Mouse (Mus musculus) neural tube, embryonic 11.5 days (tissue): ENCODE results near the gene Mrpl20. TPM values are rescaled to one million over a fixed set of nuclear protein-coding genes. Genes with fewer than 3 reads are reported as not detected.

Experiments used
- ATAC-seq: fragments of 200-750 bp; cut with Nextera tagmentation; 2 replicates; pipeline ENCODE4 v1.8.0; 2017; ENCODE audit warnings: moderate number of reproducible peaks, mild to moderate bottlenecking, moderate TSS enrichment, moderate library complexity; ENCODE audit not compliant: insufficient read depth, low FRiP score, low TSS enrichment
- DNase-seq: peaks from one replicate; pipeline ENCODE4 v3.0.0-alpha.2; 2015; ENCODE audit warnings: low spot score
- H3K27ac ChIP-seq: fragments of 300-500 bp; sonication (generic); 2 replicates; pipeline ENCODE4 v1.5.1; 2014; ENCODE audit warnings: low read depth, mild to moderate bottlenecking, low read length
- H3K27me3 ChIP-seq: fragments of 300-500 bp; sonication (generic); 2 replicates; pipeline ENCODE4 v1.6.1; 2014; ENCODE audit warnings: mild to moderate bottlenecking, low read length, mixed read lengths; ENCODE audit not compliant: control insufficient read depth, insufficient read depth
- H3K36me3 ChIP-seq: fragments of 300-500 bp; sonication (generic); 2 replicates; pipeline ENCODE4 v1.6.1; 2014; ENCODE audit warnings: mild to moderate bottlenecking, low read length, moderate library complexity, mixed read lengths; ENCODE audit not compliant: control insufficient read depth, insufficient read depth
- H3K4me1 ChIP-seq: fragments of 300-500 bp; sonication (generic); 2 replicates; pipeline ENCODE4 v1.6.1; 2014; ENCODE audit warnings: low read length, mixed read lengths; ENCODE audit not compliant: control insufficient read depth, insufficient read depth
- H3K4me2 ChIP-seq: fragments of 300-500 bp; sonication (generic); 2 replicates; pipeline ENCODE4 v1.6.1; 2014; ENCODE audit warnings: low read depth, mild to moderate bottlenecking, moderate library complexity
- H3K4me3 ChIP-seq: fragments of 300-500 bp; sonication (generic); 2 replicates; pipeline ENCODE4 v1.5.1; 2014; ENCODE audit warnings: low read depth, low read length
- H3K9ac ChIP-seq: fragments of 300-500 bp; sonication (generic); 2 replicates; pipeline ENCODE4 v1.6.1; 2014; ENCODE audit warnings: mild to moderate bottlenecking, low read length
- H3K9me3 ChIP-seq: fragments of 300-500 bp; sonication (generic); 2 replicates; pipeline ENCODE4 v1.6.1; 2016; ENCODE audit warnings: low read length; ENCODE audit not compliant: control insufficient read depth
- WGBS: fragments of 180-500 bp; shearing (Covaris S2); extraction: QIAGEN DNeasy Blood & Tissue Kit; methylation state at CpG from one replicate; pipeline ENCODE4 v1.1.7; 2014; 5-methylcytosine and 5-hydroxymethylcytosine counted together
- polyA plus RNA-seq: library from polyadenylated mRNA; unstranded; fragments of >200 nt; fragmentation: Nextera tagmentation; extraction: Ambion mirVana; gene quantifications from 2 replicates; pipeline ENCODE4 v1.2.1, GENCODE M21; 2014

The Mrpl20 gene
- polyA plus RNA-seq, 1 experiment from 2014 or later = 225 TPM

DNA sequence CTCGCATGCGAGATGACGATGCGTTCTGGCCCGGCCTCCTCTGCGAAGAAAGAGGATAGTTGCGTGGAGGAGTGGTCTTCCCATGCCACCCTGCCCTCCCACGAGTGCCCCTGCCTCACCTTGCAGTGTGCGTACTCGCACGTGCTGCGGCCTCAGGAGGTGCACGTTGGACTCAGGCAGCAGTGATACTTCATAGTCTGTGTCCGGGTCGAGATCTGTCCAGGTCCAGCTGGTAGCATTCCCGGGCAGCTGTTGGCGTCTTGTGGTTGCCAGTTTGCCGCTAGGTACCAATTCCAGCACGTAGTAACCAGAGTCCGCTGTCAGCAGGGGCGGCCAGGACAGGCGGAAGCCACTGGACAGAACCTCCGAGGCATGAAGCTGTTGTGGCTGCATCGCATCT lies 32.1 kb upstream of the Mrpl20 start:
- peak; percentile 10; the same call in 1 of the 2 replicates for ATAC-seq
- Histone ChIP-seq H3K36me3 (no peaks in the 10 kb centered on the region), H3K9me3 (no peaks in the 10 kb centered on the region), H3K27ac (no peak overlapping the region), H3K4me1 (peaks cover 6% of the 10 kb centered on the region), H3K4me3 (peak overlapping the region; percentile 50), H3K4me2 (peak overlapping the region; percentile 83), H3K9ac (peak overlapping the region; percentile 87), H3K27me3 (no peaks in the 10 kb centered on the region)
- 47% methylated on average over 24 of the region's 24 CpGs for WGBS
- DNase-seq = no peak

DNA sequence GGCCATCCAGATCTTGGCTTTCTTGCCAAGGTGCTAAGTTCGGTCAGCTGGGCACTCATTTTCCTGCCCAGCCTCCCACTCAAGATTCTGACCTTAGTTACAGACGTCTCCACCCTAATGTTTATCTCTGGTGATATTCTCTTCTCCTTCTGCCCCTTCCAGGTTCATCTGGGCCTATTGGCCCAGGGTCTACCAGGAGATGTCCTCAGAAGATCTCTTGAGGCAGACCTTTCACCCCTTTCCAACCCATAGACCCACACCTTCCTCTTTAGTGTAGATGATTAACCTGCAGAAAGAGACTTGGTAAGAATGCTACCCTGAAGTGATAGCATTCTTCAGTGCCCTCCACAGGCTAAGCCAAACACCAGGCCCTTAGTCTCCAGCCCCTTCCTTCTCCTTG lies 31.0 kb upstream of the Mrpl20 start:
- no peak for DNase-seq
- no peak for ATAC-seq
- H3K4me3 ChIP-seq = no peak overlapping the region
- H3K4me2 ChIP-seq = no peak overlapping the region
- H3K9ac ChIP-seq = no peak overlapping the region; the same call in 1 of the 2 replicates
- no peaks in the 10 kb centered on the region for H3K36me3 ChIP-seq
- H3K27me3 ChIP-seq = no peaks in the 10 kb centered on the region
- no peaks in the 10 kb centered on the region for H3K9me3 ChIP-seq
- peaks cover 6% of the 10 kb centered on the region for H3K4me1 ChIP-seq
- H3K27ac ChIP-seq = no peak overlapping the region
- WGBS = 83% methylated on average over 2 of the region's 2 CpGs

DNA sequence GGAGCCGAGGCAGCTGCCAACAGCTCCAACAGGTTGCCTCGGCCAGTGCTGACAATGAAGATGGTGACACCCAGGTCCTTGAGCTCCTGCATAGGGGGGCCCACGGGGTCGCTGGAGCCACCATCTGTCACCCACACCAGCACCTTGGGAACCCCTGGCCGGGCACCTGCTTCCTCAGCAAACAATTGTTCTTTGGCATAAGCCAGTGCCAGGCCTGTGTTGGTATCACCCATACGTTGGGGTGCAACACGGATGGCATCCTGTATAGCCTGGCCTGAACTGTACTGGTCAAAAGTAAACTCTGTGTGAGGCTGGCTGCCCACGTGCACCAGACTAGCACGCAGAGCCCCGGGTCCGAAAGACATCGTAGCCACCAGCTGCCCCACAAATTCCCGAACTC lies 29.9 kb upstream of the Mrpl20 start:
- ATAC-seq (no peak), DNase-seq (no peak)
- no peaks in the 10 kb centered on the region for H3K36me3 ChIP-seq
- H3K9ac ChIP-seq = no peak overlapping the region
- H3K4me1 ChIP-seq = peaks cover 6% of the 10 kb centered on the region
- H3K4me2 ChIP-seq = no peak overlapping the region
- 84% methylated on average over 13 of the region's 13 CpGs for WGBS
- H3K9me3 ChIP-seq = no peaks in the 10 kb centered on the region
- H3K27me3 ChIP-seq = no peaks in the 10 kb centered on the region
- H3K4me3 ChIP-seq = no peak overlapping the region
- H3K27ac ChIP-seq = no peak overlapping the region

DNA sequence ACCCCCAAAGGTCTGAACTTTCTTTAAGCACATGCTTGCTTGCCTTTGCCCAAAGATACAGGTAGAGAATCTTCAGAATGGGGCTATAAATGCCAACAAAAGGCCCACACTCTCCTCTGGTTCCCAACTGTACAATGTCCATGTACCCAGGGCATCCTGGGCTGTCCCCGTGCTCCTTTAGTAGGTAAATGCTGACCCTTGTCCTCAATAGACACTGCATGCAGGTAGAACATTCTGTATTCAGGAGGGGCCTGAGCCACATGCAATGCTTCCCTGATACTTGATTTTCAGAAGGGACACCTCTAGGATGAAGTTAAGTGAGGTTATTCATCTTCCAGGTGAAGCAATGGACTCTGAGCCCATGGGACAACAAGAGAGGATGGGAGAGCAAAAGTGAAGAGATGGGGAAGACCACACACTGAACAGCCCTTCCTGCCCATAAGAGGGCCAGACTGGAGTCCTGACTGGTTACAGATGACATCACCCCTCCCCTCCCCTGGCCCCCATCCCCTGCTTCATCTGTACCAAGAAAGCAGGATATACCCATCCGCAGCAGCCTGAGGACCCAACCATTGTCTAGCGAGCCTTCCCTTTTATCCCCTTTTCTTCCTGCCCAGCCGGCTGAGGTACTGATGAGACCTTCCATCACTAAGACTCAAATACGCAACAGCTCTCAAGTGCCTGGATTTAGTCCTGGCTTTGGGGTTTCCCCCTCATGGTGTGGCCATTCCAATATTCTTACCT lies 29.2 kb upstream of the Mrpl20 start:
- no peaks in the 10 kb centered on the region for H3K27me3 ChIP-seq
- H3K4me1 ChIP-seq = peaks cover 6% of the 10 kb centered on the region
- H3K4me2 ChIP-seq = peak overlapping the region; percentile 68
- no peaks in the 10 kb centered on the region for H3K9me3 ChIP-seq
- no peaks in the 10 kb centered on the region for H3K36me3 ChIP-seq
- DNase-seq = no peak
- no peak for ATAC-seq
- H3K27ac ChIP-seq = no peak overlapping the region
- 49% methylated on average over 5 of the region's 5 CpGs for WGBS
- peak overlapping the region; percentile 30; the same call in 1 of the 2 replicates for H3K4me3 ChIP-seq
- H3K9ac ChIP-seq = no peak overlapping the region

- Histone ChIP-seq H3K4me3 (peak within 1 kb of the TSS; percentile 30), H3K9ac (peak within 1 kb of the TSS; percentile 44), H3K27me3 (no peaks in the 10 kb centered on the region), H3K4me1 (peaks cover 6% of the 10 kb centered on the region), H3K36me3 (no peaks in the 10 kb centered on the region), H3K9me3 (no peaks in the 10 kb centered on the region), H3K27ac (no peak within 1 kb of the TSS; the same call in 1 of the 2 replicates), H3K4me2 (peak within 1 kb of the TSS; percentile 68)
- ATAC-seq = peak; percentile 31
- DNase-seq = peak; percentile 86
- WGBS = 1% methylated on average over 35 of the region's 35 CpGs
Measured at GRCm38 (mm10) chr4:155774280-155774754, 28.4 kb upstream of the Mrpl20 start, which contains the start of gene Vwa1. TSS of gene Vwa1 (minus strand) at chr4:155774698.

- Histone ChIP-seq H3K27ac (no peak overlapping the region; the same call in 1 of the 2 replicates), H3K4me2 (peak overlapping the region; percentile 68), H3K27me3 (no peaks in the 10 kb centered on the region), H3K9ac (peak overlapping the region; percentile 44; the same call in 1 of the 2 replicates), H3K36me3 (no peaks in the 10 kb centered on the region), H3K9me3 (no peaks in the 10 kb centered on the region), H3K4me1 (peaks cover 6% of the 10 kb centered on the region), H3K4me3 (no peak overlapping the region)
- WGBS = 64% methylated on average over 9 of the region's 9 CpGs
- no peak for ATAC-seq
- DNase-seq = no peak
Measured at GRCm38 (mm10) chr4:155774971-155775740, 27.5 kb upstream of the Mrpl20 start.

GRCm38 (mm10) chr4:155775855-155776254 lies 26.8 kb upstream of the Mrpl20 start:
- Histone ChIP-seq H3K4me1 (peaks cover 6% of the 10 kb centered on the region), H3K9me3 (no peaks in the 10 kb centered on the region), H3K27ac (no peak overlapping the region; the same call in 1 of the 2 replicates), H3K36me3 (no peaks in the 10 kb centered on the region), H3K4me3 (no peak overlapping the region), H3K9ac (no peak overlapping the region), H3K27me3 (no peaks in the 10 kb centered on the region), H3K4me2 (no peak overlapping the region)
- 90% methylated on average over 3 of the region's 3 CpGs for WGBS
- no peak for ATAC-seq
- DNase-seq = no peak

- Histone ChIP-seq H3K36me3 (no peaks in the 10 kb centered on the region), H3K9me3 (no peaks in the 10 kb centered on the region), H3K4me3 (no peak overlapping the region), H3K27me3 (no peaks in the 10 kb centered on the region), H3K27ac (0 out of 2 replicates have a peak overlapping the region, but pooled peaks have one; percentile 4), H3K9ac (no peak overlapping the region; the same call in 1 of the 2 replicates), H3K4me1 (peaks cover 6% of the 10 kb centered on the region), H3K4me2 (no peak overlapping the region)
- no peak for DNase-seq
- 34% methylated on average over 2 of the region's 2 CpGs for WGBS
- ATAC-seq = no peak
Measured at GRCm38 (mm10) chr4:155776704-155777335, 25.9 kb upstream of the Mrpl20 start.
